Mouse (Mus musculus) kidney, postnatal 4 days (tissue): ENCODE results near the gene Zmynd8.

Source experiments
- DNase-seq, 2 experiments: peaks; one replicate each; pipeline ENCODE4 v3.0.0; 2021; ENCODE audit warnings: mixed read lengths in 2 of 2

Zmynd8 gene

GRCm38 (mm10) chr2:165879403-165880178, 19.2 kb downstream of the Zmynd8 start:
- peak in 1 of 2 experiments; percentile 49 for DNase-seq

- peak in 1 of 2 experiments; percentile 44 for DNase-seq
Observed at GRCm38 (mm10) chr2:165878907-165879361, 19.9 kb downstream of the Zmynd8 start.

- no peak for DNase-seq
Observed at GRCm38 (mm10) chr2:165878021-165878585, 20.7 kb downstream of the Zmynd8 start.

GRCm38 (mm10) chr2:165877180-165877579, 21.6 kb downstream of the Zmynd8 start:
- peak in 1 of 2 experiments; percentile 56 for DNase-seq

GRCm38 (mm10) chr2:165876201-165876918, 22.5 kb downstream of the Zmynd8 start:
- peak in 1 of 2 experiments; percentile 42 for DNase-seq

GRCm38 (mm10) chr2:165875406-165875955, 23.3 kb downstream of the Zmynd8 start:
- no peak for DNase-seq

- peak; percentile 88 to 94 for DNase-seq
Observed at GRCm38 (mm10) chr2:165874461-165875339, 24.1 kb downstream of the Zmynd8 start.

- DNase-seq, result peak in 1 of 2 experiments; percentile 21
Observed at GRCm38 (mm10) chr2:165873777-165874176, 25.0 kb downstream of the Zmynd8 start.

- DNase-seq, result peak in 1 of 2 experiments; percentile 39
Observed at GRCm38 (mm10) chr2:165873196-165873595, 25.6 kb downstream of the Zmynd8 start.

- DNase-seq, result no peak
Observed at GRCm38 (mm10) chr2:165869257-165869656, 29.6 kb downstream of the Zmynd8 start.

- peak in 1 of 2 experiments; percentile 67 for DNase-seq
Observed at GRCm38 (mm10) chr2:165868522-165869175, 30.2 kb downstream of the Zmynd8 start.

GRCm38 (mm10) chr2:165867549-165867948, 31.3 kb downstream of the Zmynd8 start:
- no peak for DNase-seq

GRCm38 (mm10) chr2:165866951-165867387, 31.8 kb downstream of the Zmynd8 start:
- DNase-seq, result peak; percentile 43 to 57

- DNase-seq, result no peak
Observed at GRCm38 (mm10) chr2:165866412-165866811, 32.4 kb downstream of the Zmynd8 start.

- no peak for DNase-seq
Observed at GRCm38 (mm10) chr2:165864769-165865168, 34.0 kb downstream of the Zmynd8 start.

- DNase-seq, result no peak
Observed at GRCm38 (mm10) chr2:165861683-165862594, 36.9 kb downstream of the Zmynd8 start.

GRCm38 (mm10) chr2:165860962-165861682, 37.7 kb downstream of the Zmynd8 start:
- DNase-seq, result no peak

GRCm38 (mm10) chr2:165860447-165860846, 38.4 kb downstream of the Zmynd8 start:
- no peak for DNase-seq
